Mouse (Mus musculus) adrenal gland, postnatal 4 days (tissue): ENCODE measurements around the gene Zyx. TPM values are rescaled to one million over a fixed set of nuclear protein-coding genes. Genes with fewer than 3 reads are reported as not detected.

Source experiments
- DNase-seq, 2 experiments: peaks; one replicate each; pipeline ENCODE4 v3.0.0; 2021 to 2022; ENCODE audit warnings: low spot score in 2 of 2, mixed read lengths in 2 of 2
- long read RNA-seq, 2 experiments: library from polyadenylated mRNA; stranded (forward); transcript quantifications; one replicate each; pipeline ENCODE4 v2.0.0; 2021
- total RNA-seq, 2 experiments: library from RNA; stranded (reverse); gene quantifications; 2 replicates each; pipeline ENCODE4 v1.2.3; 2021

Zyx gene
- total RNA-seq, result 100 to 1,000 TPM; 106 to 111 TPM
- long read RNA-seq, experiment 1, transcript Zyx-207 (10 exons, 2,605 nt), result major isoform, 27 of 73 reads
- long read RNA-seq, experiment 1, partial matches to known transcripts, result 30 of 73 reads
- long read RNA-seq, experiment 1, other reads (novel, unspliced or antisense), result 14 of 73 reads
- long read RNA-seq, experiment 2, transcript Zyx-207 (10 exons, 2,605 nt), result major isoform, 13 of 75 reads
- long read RNA-seq, experiment 2, partial matches to known transcripts, result 51 of 75 reads
- long read RNA-seq, experiment 2, other reads (novel, unspliced or antisense), result 9 of 75 reads

- DNase-seq, result peak; percentile 82 to 88
Observed at GRCm38 (mm10) chr6:42349426-42350020, at the start of gene Zyx. Gene Zyx, plus strand, starts transcription at chr6:42349630.

DNA sequence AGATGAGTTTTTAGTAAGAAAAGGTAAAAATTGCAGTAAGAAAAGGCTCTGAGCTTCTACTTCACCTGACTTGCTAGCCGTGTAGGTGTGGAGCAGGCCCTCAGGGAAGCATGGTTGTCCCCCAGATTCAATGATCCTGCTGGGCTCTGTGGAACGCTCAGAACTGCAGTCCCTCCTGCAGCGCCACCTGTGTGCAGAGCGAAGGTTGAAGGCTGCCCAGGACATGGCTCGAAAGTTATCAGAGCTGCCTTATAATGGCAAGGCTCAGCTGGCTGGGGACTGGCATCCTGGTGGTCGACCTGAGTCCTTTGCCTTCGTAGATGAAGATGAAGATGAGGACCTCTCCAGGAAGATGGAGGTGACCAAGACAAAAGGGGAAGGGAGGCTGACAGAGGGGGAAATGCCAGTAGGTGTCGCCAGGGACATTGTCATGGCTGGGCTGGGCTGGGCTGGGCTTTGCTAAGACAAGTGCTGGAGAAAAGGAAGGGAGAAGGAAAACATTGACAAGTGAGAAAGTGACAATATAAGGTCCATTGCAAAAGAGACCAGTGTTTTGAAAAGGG lies 39.5 kb upstream of the Zyx start:
- no peak for DNase-seq

DNA sequence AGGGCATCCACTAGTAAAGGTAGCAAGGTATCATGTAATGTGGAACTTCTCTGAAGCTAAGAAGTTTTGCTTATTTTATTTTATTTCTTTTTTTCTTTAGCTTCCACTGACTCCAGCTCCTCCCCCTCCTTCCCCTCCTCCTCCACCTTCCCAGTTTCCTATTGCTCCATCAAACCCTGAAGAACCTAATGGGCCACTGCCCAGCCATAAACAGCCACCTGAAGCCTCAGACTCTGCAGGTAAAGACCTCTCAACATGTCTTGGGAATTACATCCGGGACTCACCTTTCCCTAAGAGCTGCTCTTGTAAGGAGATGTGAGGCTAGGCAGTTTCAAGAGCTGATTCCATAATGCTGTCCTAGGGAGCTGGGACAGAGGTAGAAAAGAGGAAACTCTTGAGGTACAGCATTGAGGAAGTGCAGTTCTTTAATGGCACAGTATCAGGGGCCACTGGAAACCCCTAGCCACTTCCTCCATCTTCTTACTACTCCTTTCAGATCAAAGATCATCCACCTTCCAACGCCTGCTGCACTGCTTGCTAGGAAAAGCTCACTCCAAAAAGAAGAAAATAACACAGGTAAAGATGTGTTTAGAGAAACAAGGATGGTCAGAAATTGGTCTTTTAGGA lies 38.9 kb upstream of the Zyx start:
- no peak for DNase-seq

DNA sequence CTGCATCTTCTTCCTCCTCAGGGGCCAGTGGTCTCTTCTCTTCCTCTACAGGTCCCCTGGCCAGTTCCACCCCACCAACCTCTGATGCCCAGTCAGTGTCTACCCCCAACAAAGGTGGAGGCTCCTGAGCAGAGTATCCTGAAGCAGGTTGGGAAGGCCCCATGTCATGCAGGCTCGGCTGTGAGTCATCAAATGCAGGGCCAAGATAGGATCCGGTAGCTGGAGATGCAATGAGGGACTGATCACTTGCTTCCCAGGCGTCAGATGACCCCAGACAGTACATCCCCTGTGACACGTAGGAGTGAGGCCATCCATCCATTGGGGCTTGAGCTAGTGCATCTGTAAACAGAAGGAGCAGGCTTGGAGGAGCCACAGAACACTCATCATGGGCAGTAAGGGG lies 31.1 kb upstream of the Zyx start:
- DNase-seq, result no peak

GRCm38 (mm10) chr6:42323371-42324066 lies 25.9 kb upstream of the Zyx start:
- DNase-seq, result no peak

GRCm38 (mm10) chr6:42324067-42324481 lies 25.4 kb upstream of the Zyx start:
- DNase-seq, result no peak

- no peak for DNase-seq
Observed at GRCm38 (mm10) chr6:42324482-42325267, 24.8 kb upstream of the Zyx start, which contains the start of gene Fam131b. Gene Fam131b, minus strand, starts transcription at chr6:42324643.

DNA sequence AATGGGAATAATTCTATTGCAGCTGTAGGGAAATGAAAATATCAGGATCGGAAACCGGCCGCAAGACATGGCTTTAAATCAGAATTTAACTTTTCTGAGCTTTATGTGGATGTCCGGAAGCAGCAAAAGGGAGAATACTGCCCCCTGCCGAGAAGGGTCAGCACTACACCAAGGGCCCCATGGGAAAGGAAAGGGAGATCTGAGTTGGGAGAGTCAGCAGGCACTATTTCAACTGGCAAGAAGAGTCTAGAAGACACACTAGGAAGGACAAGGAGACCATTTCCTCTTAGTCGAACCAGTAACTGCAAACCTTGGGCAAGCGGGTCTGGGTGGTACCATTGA lies 24.2 kb upstream of the Zyx start:
- peak in 1 of 2 experiments; percentile 47 for DNase-seq

DNA sequence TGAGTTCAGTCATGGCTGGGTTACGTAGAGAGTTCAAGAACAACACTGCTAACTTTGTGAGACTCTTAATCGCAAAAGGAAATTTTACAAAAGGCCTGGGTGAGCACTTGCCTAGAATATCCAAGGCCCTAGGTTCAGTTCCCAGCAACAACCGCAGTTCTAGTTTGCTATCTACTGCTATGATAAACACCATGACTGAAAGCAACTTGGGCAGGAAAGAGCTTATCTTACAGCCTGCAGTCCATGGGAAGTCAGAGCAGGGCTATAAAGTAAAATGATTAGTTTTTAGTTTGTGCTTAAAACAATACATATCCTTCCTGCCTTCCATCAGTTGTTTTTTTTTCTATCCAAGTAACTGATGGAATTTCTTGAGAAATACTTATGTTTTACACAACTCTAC lies 22.9 kb upstream of the Zyx start:
- DNase-seq, result no peak

- DNase-seq, result no peak
Observed at GRCm38 (mm10) chr6:42328757-42329156, 20.7 kb upstream of the Zyx start.

DNA sequence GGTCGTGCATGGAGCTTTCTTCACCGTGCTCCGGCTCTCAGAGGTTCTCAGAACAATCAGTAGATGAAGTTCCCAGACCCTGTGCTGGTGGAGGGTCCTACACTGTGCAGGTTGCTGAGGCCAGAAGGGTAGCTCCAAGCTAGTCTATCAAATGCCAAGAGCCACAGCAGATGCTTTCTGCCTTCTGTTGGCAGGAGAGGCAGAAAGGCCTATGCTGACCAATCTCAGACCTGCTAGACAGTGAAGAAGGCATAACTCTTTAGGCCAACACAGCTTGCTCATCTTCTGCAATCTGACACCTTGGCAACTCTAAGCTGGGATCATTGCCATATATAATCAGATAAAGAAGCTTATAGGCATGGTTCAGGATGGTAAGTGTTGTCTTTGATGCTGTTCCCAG lies 19.2 kb upstream of the Zyx start:
- no peak for DNase-seq

GRCm38 (mm10) chr6:42330946-42331345 lies 18.5 kb upstream of the Zyx start:
- DNase-seq, result no peak

GRCm38 (mm10) chr6:42339189-42339588 lies 10.2 kb upstream of the Zyx start:
- DNase-seq, result no peak

- DNase-seq, result no peak
Observed at GRCm38 (mm10) chr6:42339981-42340380, 9.4 kb upstream of the Zyx start.

DNA sequence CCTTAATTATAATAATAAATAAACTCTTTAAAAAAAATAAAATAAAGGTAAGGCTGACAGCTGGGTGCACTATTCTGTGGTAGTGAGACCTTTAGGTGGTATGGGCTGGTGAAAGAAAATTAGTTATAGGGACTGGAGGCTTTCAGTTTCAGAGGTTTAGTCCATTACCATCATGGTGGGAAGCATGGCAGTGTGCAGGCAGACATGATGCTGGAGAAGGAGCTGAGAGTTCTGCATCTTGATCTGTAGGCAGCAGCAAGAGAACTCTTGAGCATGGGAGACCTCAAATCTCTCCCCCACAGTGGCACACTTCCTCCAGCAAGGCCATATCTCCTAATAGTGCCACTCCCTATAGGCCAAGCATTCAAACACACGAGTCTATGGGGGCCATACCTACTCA lies 7.3 kb upstream of the Zyx start:
- DNase-seq, result no peak

DNA sequence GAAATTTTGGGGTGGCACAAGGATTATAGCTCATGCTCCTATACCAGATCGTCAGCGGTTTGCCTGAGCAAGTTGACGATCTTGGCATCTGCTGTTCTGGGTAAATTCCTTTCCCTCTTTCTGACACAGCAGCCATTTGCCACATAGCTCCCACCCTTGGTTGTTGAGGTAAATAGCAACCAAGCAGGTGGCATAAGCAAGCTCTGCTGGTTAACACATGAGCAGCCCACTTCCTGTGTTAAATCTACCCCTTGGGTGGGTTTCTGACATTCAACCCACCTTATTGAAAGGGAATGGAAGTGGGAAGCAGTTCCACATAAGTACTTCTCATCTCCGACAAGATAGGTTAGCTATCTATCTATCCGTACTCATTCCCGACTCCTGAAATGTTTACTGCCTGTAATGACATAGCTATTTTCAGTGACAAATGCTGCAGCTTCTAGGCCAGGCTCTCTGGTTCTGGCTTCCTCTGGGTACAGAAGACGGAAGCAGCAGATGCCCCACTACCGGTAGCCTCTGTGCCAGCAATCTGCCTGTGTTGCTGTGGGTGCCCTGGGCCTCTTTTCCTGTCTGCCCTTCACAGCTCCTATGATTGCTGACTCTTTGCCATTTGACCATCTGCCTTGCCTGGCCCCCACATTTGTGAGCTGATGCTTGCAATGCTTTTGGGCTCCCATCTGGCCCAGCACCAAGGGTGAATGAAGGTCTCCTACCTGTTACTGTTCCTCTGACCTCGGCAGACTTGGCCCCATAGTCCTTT lies 5.9 kb upstream of the Zyx start:
- DNase-seq, result no peak

- DNase-seq, result no peak
Observed at GRCm38 (mm10) chr6:42344255-42344654, 5.2 kb upstream of the Zyx start.

DNA sequence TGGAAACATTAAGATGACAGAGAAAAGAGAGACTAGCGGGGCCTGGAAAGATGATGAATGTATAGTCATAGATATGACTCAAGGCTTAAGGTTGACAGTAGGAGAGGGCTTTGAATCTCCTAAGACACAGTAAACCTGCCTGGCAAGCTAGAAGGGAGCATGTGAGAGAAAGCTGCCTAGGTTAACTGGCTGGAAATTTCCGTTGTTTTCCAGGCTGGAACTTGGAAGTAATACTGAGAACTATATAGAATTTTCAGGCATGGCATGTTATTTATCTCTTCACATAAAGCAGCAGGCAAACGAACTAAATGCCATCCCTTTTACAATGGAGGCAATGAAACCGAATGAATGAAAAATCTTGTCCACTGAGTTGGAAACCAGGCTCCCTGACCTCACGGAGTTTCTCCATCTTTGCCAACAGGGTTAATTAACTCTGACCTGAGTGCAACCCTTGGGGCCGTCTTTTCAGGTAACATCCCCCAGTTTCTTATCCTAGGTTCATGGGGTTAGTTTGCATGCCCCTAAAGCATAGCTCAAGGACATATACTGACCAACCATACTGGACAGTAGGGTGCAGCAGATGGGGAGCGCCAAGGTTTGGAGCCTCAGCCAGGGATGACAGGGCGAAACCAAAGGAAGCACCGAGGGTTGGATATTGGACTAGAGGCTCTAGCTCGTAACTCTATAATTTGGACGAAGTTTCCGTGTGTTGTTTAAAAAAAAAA lies 987 bp upstream of the Zyx start:
- DNase-seq, result no peak

GRCm38 (mm10) chr6:42349006-42349425 lies 414 bp upstream of the Zyx start:
- DNase-seq, result peak in 1 of 2 experiments; percentile 51
